Mouse (Mus musculus): ENCODE measurements around the gene Bcar1. TPM values are rescaled to one million over a fixed set of nuclear protein-coding genes. Genes with fewer than 3 reads are reported as not detected.

Bcar1 gene
- polyA plus RNA-seq, 1 experiment from 2014 or later: 47.6 TPM

DNA sequence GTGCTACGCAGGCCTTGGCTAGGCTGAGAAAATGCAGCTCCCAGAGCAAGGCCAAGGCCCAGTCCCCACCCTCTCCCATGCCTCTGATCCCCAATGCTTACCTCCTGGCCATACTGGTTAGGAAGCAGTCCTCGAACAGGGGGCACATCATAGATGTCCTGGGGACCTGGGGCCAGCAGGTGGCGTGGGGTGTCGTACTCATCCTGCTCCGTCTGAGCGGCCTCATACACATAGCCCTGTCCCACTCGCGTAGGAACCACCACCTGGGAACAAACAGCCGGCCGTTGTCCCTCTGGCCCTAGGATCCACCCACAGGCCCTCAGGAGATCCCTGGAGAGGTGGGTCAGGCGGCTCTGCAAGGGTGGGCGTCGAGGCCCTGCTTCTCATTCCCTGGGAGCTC is 28.1 kb downstream of the Bcar1 start:
- WGBS: 71% methylated on average over 13 of the region's 13 CpGs
- no peaks in the 10 kb centered on the region for H3K27me3 ChIP-seq (ENCODE audit: control insufficient read depth, insufficient read depth, low read length)
- no peaks in the 10 kb centered on the region for H3K9me3 ChIP-seq (ENCODE audit: control insufficient read depth, low read length)
- H3K4me1 ChIP-seq (ENCODE audit: control insufficient read depth, insufficient read depth, low read length): peaks cover 30% of the 10 kb centered on the region
- no peak overlapping the region for H3K9ac ChIP-seq (replicated peaks; ENCODE audit: low read depth, low read length)
- no peak overlapping the region for H3K4me3 ChIP-seq (ENCODE audit: low read depth, low read length)
- ATAC-seq (ENCODE audit: low read depth): no peak
- H3K36me3 ChIP-seq (ENCODE audit: control insufficient read depth, insufficient read depth, low read length): peaks cover 45% of the 10 kb centered on the region
- peak overlapping the region; percentile 97 for H3K27ac ChIP-seq (ENCODE audit: low read depth, low read length)
- no peak overlapping the region for H3K4me2 ChIP-seq (ENCODE audit: low read depth, low read length)

DNA sequence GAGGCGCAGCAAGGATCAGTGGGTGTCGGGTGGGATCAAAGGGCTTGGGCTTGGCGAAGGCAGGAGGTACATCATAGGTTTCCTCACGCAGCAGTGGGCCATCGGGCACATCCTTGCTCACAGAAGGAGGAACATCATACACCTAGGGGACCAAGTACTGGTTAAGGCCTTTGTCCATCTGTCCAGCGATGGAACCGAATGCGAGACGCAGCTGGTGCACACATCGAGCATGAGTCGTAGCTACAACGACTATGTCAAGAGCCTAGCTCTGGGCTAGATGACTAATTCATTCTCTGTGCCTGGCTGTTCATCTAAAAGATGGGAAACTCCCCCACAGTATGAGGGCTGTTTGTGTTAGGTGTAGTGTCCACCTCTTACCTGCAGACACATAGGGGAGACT is 29.3 kb downstream of the Bcar1 start:
- Histone ChIP-seq H3K27me3 (ENCODE audit: control insufficient read depth, insufficient read depth, low read length) (no peaks in the 10 kb centered on the region), H3K9me3 (ENCODE audit: control insufficient read depth, low read length) (no peaks in the 10 kb centered on the region), H3K4me2 (ENCODE audit: low read depth, low read length) (no peak overlapping the region), H3K4me3 (ENCODE audit: low read depth, low read length) (no peak overlapping the region), H3K36me3 (ENCODE audit: control insufficient read depth, insufficient read depth, low read length) (peaks cover 42% of the 10 kb centered on the region), H3K9ac (replicated peaks; ENCODE audit: low read depth, low read length) (no peak overlapping the region), H3K27ac (ENCODE audit: low read depth, low read length) (no peak overlapping the region), H3K4me1 (ENCODE audit: control insufficient read depth, insufficient read depth, low read length) (peaks cover 30% of the 10 kb centered on the region)
- 94% methylated on average over 12 of the region's 12 CpGs for WGBS
- no peak for ATAC-seq (ENCODE audit: low read depth)

DNA sequence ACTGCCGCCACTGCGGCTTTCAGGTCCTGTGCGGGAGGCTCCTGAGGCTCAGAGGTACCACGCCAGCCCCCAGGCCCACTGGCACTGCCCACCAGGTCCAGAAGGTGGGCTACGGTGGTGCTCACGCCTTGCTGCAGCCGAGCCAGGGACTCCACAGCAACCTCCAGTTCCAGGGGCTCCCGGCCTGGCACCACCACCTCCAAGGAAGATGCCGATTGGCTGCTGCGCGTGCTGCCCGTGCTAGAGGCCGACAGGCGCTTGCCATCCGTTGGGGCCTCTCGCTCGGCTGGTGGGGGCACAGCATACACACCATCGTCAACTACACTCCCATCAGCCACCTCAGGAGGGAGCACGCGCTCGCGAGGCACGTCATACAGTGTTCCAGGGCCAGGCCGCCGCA is 29.8 kb downstream of the Bcar1 start:
- Histone ChIP-seq H3K4me3 (ENCODE audit: low read depth, low read length) (no peak overlapping the region), H3K4me2 (ENCODE audit: low read depth, low read length) (no peak overlapping the region), H3K36me3 (ENCODE audit: control insufficient read depth, insufficient read depth, low read length) (peaks cover 43% of the 10 kb centered on the region), H3K27ac (ENCODE audit: low read depth, low read length) (no peak overlapping the region), H3K9ac (replicated peaks; ENCODE audit: low read depth, low read length) (no peak overlapping the region), H3K4me1 (ENCODE audit: control insufficient read depth, insufficient read depth, low read length) (peaks cover 30% of the 10 kb centered on the region), H3K27me3 (ENCODE audit: control insufficient read depth, insufficient read depth, low read length) (no peaks in the 10 kb centered on the region), H3K9me3 (ENCODE audit: control insufficient read depth, low read length) (no peaks in the 10 kb centered on the region)
- 97% methylated on average over 25 of the region's 25 CpGs for WGBS
- ATAC-seq (ENCODE audit: low read depth): no peak

DNA sequence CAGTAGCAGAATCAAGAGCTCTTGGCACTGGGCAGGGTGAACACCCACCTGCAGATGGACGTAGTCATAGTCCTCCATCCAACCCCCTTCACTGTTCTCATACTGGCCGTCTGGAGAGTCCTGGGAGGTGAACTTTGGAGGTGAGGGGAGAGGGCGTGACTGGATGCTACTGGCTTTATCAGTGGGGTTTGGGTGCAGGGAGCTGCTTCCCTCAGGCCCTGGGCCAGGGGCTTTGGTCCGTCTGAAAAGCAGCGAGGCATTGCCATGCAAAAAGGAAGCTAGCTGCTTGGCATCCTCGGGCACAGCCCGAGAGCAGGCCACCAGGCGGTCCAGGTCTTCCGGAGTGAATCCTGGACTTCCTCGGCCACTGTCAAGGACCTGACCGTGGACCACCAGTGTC is 30.3 kb downstream of the Bcar1 start:
- Histone ChIP-seq H3K27me3 (ENCODE audit: control insufficient read depth, insufficient read depth, low read length) (no peaks in the 10 kb centered on the region), H3K9me3 (ENCODE audit: control insufficient read depth, low read length) (no peaks in the 10 kb centered on the region), H3K4me1 (ENCODE audit: control insufficient read depth, insufficient read depth, low read length) (peaks cover 29% of the 10 kb centered on the region), H3K27ac (ENCODE audit: low read depth, low read length) (no peak overlapping the region), H3K9ac (replicated peaks; ENCODE audit: low read depth, low read length) (no peak overlapping the region), H3K36me3 (ENCODE audit: control insufficient read depth, insufficient read depth, low read length) (peaks cover 47% of the 10 kb centered on the region), H3K4me3 (ENCODE audit: low read depth, low read length) (no peak overlapping the region), H3K4me2 (ENCODE audit: low read depth, low read length) (no peak overlapping the region)
- WGBS: 93% methylated on average over 11 of the region's 11 CpGs
- no peak for ATAC-seq (ENCODE audit: low read depth)

DNA sequence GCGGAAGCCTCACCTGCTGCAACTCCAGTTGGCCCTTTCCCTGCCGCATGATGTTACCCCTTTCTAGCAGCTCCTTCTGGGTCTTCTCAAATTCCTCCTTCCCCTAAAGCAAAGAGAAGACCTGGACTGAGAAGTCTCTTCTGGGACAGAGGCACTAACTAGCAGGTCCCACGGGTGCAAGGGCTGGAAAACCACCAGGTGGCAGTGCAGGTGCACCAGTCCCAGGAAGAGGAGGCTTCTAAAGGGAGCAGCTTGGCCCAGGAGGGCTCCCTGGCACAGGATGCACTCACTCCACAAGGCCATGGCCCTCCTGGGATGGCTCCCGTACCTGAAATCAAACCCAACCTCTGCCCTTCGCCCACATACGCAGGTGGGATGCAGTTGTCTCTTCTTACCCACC is 31.0 kb downstream of the Bcar1 start:
- H3K4me2 ChIP-seq (ENCODE audit: low read depth, low read length): no peak overlapping the region
- WGBS: 80% methylated on average over 6 of the region's 6 CpGs
- H3K9me3 ChIP-seq (ENCODE audit: control insufficient read depth, low read length): no peaks in the 10 kb centered on the region
- ATAC-seq (ENCODE audit: low read depth): no peak
- H3K4me3 ChIP-seq (ENCODE audit: low read depth, low read length): no peak overlapping the region
- H3K4me1 ChIP-seq (ENCODE audit: control insufficient read depth, insufficient read depth, low read length): peaks cover 22% of the 10 kb centered on the region
- H3K9ac ChIP-seq (replicated peaks; ENCODE audit: low read depth, low read length): no peak overlapping the region
- no peaks in the 10 kb centered on the region for H3K27me3 ChIP-seq (ENCODE audit: control insufficient read depth, insufficient read depth, low read length)
- H3K36me3 ChIP-seq (ENCODE audit: control insufficient read depth, insufficient read depth, low read length): peaks cover 47% of the 10 kb centered on the region
- H3K27ac ChIP-seq (ENCODE audit: low read depth, low read length): 0 out of 2 replicates have a peak overlapping the region, but pooled peaks have one; percentile 28

DNA sequence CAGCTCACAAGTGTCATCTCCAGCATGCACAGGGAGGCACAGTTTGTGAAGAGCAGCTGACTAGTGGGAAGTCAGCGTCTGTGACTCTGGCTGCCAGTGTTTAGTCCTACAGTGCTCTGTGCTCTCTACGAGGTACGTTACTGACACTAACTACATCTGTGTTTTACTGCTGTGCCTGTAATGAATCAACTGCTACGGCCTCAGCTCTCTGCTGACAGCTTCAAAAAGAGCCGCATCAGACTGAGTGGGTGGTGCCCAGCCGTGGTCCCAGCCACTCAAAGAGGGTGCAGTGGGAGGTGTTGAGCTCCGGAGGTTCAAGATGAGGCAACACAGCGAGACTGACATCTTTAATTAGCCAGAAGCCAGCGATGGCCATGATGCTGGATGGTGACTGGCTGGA is 31.5 kb downstream of the Bcar1 start:
- no peaks in the 10 kb centered on the region for H3K9me3 ChIP-seq (ENCODE audit: control insufficient read depth, low read length)
- no peak overlapping the region for H3K4me3 ChIP-seq (ENCODE audit: low read depth, low read length)
- H3K36me3 ChIP-seq (ENCODE audit: control insufficient read depth, insufficient read depth, low read length): peaks cover 47% of the 10 kb centered on the region
- H3K4me2 ChIP-seq (ENCODE audit: low read depth, low read length): no peak overlapping the region
- no peak overlapping the region for H3K27ac ChIP-seq (ENCODE audit: low read depth, low read length)
- H3K4me1 ChIP-seq (ENCODE audit: control insufficient read depth, insufficient read depth, low read length): peaks cover 18% of the 10 kb centered on the region
- ATAC-seq (ENCODE audit: low read depth): no peak
- 54% methylated on average over 9 of the region's 9 CpGs for WGBS
- H3K9ac ChIP-seq (replicated peaks; ENCODE audit: low read depth, low read length): no peak overlapping the region
- H3K27me3 ChIP-seq (ENCODE audit: control insufficient read depth, insufficient read depth, low read length): no peaks in the 10 kb centered on the region

DNA sequence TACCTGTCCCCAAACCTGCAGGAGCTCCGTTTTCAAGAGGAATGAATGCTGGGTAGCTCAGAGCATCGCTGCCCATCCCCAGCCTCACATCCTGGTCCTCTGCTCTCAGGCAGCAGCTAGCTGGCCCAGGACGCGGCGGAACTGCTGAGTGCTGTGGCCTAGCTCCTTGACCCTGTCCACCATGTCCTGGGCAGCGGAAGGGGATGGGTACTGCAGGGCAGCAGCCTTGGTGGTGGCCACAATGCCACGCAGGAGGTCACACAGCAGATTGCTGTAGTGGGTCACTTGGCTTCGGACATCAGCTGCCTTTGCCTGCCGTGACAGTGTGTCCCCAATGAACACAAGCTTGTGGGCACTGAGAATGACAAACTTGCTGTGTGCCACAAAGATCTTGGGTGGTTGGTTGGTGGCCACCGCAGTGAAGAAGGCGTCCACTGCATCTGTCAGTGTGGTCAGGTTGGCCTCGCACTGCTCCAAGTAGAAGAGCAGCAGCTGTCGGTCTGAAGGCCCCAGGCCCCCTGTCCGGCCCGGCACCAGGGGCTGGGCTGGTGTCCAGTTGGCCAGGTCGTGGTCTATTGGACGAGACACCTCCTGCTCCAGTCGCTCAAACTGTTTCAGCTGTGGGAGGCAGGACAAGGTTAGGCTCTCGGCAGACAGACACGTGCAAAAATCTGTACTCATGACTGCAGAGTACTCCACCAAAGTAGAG is 32.7 kb downstream of the Bcar1 start:
- peaks cover 47% of the 10 kb centered on the region for H3K36me3 ChIP-seq (ENCODE audit: control insufficient read depth, insufficient read depth, low read length)
- no peaks in the 10 kb centered on the region for H3K9me3 ChIP-seq (ENCODE audit: control insufficient read depth, low read length)
- no peak overlapping the region for H3K9ac ChIP-seq (replicated peaks; ENCODE audit: low read depth, low read length)
- no peak overlapping the region for H3K27ac ChIP-seq (ENCODE audit: low read depth, low read length)
- peaks cover 6% of the 10 kb centered on the region for H3K4me1 ChIP-seq (ENCODE audit: control insufficient read depth, insufficient read depth, low read length)
- no peak overlapping the region for H3K4me2 ChIP-seq (ENCODE audit: low read depth, low read length)
- WGBS: 94% methylated on average over 20 of the region's 20 CpGs
- ATAC-seq (ENCODE audit: low read depth): no peak
- no peak overlapping the region for H3K4me3 ChIP-seq (ENCODE audit: low read depth, low read length)
- H3K27me3 ChIP-seq (ENCODE audit: control insufficient read depth, insufficient read depth, low read length): no peaks in the 10 kb centered on the region

DNA sequence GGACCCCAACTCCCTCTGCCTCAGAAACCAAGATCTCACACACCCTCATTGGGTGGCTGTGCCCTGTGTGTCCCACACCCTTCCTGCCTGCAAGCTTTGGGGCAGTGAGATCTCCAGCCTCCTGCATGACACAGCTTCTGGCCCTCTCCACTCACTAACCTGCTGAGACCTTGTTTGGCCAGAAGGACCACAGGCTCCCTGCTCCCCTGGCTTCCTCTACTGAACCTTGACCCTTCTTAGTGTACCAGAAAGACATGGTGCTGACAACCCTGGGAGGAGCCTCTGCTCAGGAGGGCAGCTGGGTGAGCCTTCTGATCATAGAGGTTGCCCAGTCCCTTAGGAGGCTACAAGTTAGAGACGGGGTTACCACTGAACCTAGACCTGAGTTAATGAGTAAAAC is 34.4 kb downstream of the Bcar1 start:
- no peaks in the 10 kb centered on the region for H3K9me3 ChIP-seq (ENCODE audit: control insufficient read depth, low read length)
- H3K36me3 ChIP-seq (ENCODE audit: control insufficient read depth, insufficient read depth, low read length): peaks cover 47% of the 10 kb centered on the region
- WGBS: 95% methylated on average over 1 of the region's 1 CpGs
- ATAC-seq (ENCODE audit: low read depth): no peak
- no peaks in the 10 kb centered on the region for H3K4me1 ChIP-seq (ENCODE audit: control insufficient read depth, insufficient read depth, low read length)
- no peak overlapping the region for H3K9ac ChIP-seq (replicated peaks; ENCODE audit: low read depth, low read length)
- H3K27me3 ChIP-seq (ENCODE audit: control insufficient read depth, insufficient read depth, low read length): no peaks in the 10 kb centered on the region
- no peak overlapping the region for H3K4me3 ChIP-seq (ENCODE audit: low read depth, low read length)
- H3K27ac ChIP-seq (ENCODE audit: low read depth, low read length): no peak overlapping the region
- no peak overlapping the region for H3K4me2 ChIP-seq (ENCODE audit: low read depth, low read length)

DNA sequence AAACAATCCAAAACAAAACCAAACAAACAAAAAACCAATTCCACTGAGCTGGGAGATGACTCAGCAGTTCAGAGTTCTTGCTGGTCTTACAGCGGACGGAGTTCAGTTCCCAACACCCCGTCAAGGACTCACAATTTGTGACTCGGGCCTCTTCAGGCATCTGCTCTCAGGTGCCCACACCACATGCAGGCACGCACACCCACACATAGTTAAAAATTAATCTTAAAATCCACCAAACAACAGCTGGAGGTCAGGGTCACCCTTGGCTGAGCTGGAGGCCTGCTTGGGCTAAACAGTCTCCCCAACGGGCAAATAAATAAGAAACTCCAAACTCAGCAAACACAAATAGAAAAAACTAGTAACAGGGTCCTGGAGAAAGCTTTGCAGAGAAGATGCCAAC is 35.3 kb downstream of the Bcar1 start:
- H3K4me3 ChIP-seq (ENCODE audit: low read depth, low read length): no peak overlapping the region
- ATAC-seq (ENCODE audit: low read depth): no peak
- H3K9ac ChIP-seq (replicated peaks; ENCODE audit: low read depth, low read length): no peak overlapping the region
- no peaks in the 10 kb centered on the region for H3K27me3 ChIP-seq (ENCODE audit: control insufficient read depth, insufficient read depth, low read length)
- H3K9me3 ChIP-seq (ENCODE audit: control insufficient read depth, low read length): no peaks in the 10 kb centered on the region
- H3K36me3 ChIP-seq (ENCODE audit: control insufficient read depth, insufficient read depth, low read length): peaks cover 39% of the 10 kb centered on the region
- no peak overlapping the region for H3K27ac ChIP-seq (ENCODE audit: low read depth, low read length)
- no peaks in the 10 kb centered on the region for H3K4me1 ChIP-seq (ENCODE audit: control insufficient read depth, insufficient read depth, low read length)
- H3K4me2 ChIP-seq (ENCODE audit: low read depth, low read length): no peak overlapping the region
- WGBS: 93% methylated on average over 6 of the region's 6 CpGs
